In genomic region chr2:84551390-84552100, GRCm38 (mm10) we compare ENCODE assay signal across 19 mouse cellular contexts.
DNase-seq lines count a peak whose midpoint lies in the region; ATAC-seq and TF ChIP-seq lines count a peak whose summit lies in the region.
"Had no signal": no experiment of that assay in that cellular context is flagged by ENCODE, and none has a peak within 500 bp of the region (broad histone marks: within the 10 kb centered on the region; RNA-seq: fewer than 3 reads in every experiment).

No protein-coding gene starts in this region.

- no peak for TF ChIP-seq CTCF in hindbrain, postnatal 0 days (IDR thresholded peaks at IDR 0.05; ENCODE audit: low read depth)

- no peaks in the 10 kb centered on the region for H3K9me3 ChIP-seq in hindbrain, postnatal 0 days (ENCODE audit: low read length)
- no peaks in the 10 kb centered on the region for H3K9me3 ChIP-seq in hindbrain, embryonic 11.5 days (ENCODE audit: control insufficient read depth, low read length)
- H3K9me3 ChIP-seq in intestine, embryonic 14.5 days (ENCODE audit: control insufficient read depth, low read length), result no peaks in the 10 kb centered on the region
- no peaks in the 10 kb centered on the region for H3K9me3 ChIP-seq in stomach, embryonic 15.5 days
- H3K9me3 ChIP-seq: embryonic facial prominence, embryonic 10.5 days; forebrain, embryonic 10.5 days; neural tube, embryonic 12.5 days had no signal

- no peaks in the 10 kb centered on the region for H3K4me1 ChIP-seq in hindbrain, postnatal 0 days (ENCODE audit: insufficient read depth, low read length)
- no peaks in the 10 kb centered on the region for H3K4me1 ChIP-seq in hindbrain, embryonic 11.5 days (replicated peaks; ENCODE audit: control insufficient read depth, insufficient read depth, low read length)
- no peaks in the 10 kb centered on the region for H3K4me1 ChIP-seq in intestine, embryonic 14.5 days (replicated peaks; ENCODE audit: control insufficient read depth, insufficient read depth, low read length)
- no peaks in the 10 kb centered on the region for H3K4me1 ChIP-seq in stomach, embryonic 15.5 days
- H3K4me1 ChIP-seq: embryonic facial prominence, embryonic 10.5 days; forebrain, embryonic 10.5 days; neural tube, embryonic 12.5 days had no signal

- no peak overlapping the region for H3K4me3 ChIP-seq in hindbrain, postnatal 0 days (ENCODE audit: low read length)
- no peak overlapping the region for H3K4me3 ChIP-seq in hindbrain, embryonic 11.5 days (ENCODE audit: low read depth, low read length)
- no peak overlapping the region for H3K4me3 ChIP-seq in intestine, embryonic 14.5 days (ENCODE audit: low read depth, low read length)
- H3K4me3 ChIP-seq in stomach, embryonic 15.5 days (replicated peaks), result no peak overlapping the region
- H3K4me3 ChIP-seq: embryonic facial prominence, embryonic 10.5 days; forebrain, embryonic 10.5 days; neural tube, embryonic 12.5 days had no signal

- H3K9ac ChIP-seq in hindbrain, postnatal 0 days (replicated peaks; ENCODE audit: low read length), result no peak overlapping the region
- H3K9ac ChIP-seq in hindbrain, embryonic 11.5 days (ENCODE audit: low read depth, low read length), result no peak overlapping the region
- H3K9ac ChIP-seq in intestine, embryonic 14.5 days (ENCODE audit: low read length), result no peak overlapping the region
- no peak overlapping the region for H3K9ac ChIP-seq in stomach, embryonic 15.5 days
- H3K9ac ChIP-seq: neural tube, embryonic 12.5 days had no signal

- H3K27me3 ChIP-seq in hindbrain, postnatal 0 days (ENCODE audit: insufficient read depth, low read length), result no peaks in the 10 kb centered on the region
- H3K27me3 ChIP-seq in hindbrain, embryonic 11.5 days (ENCODE audit: control insufficient read depth, insufficient read depth, low read length), result no peaks in the 10 kb centered on the region
- H3K27me3 ChIP-seq in intestine, embryonic 14.5 days (replicated peaks; ENCODE audit: control insufficient read depth, insufficient read depth, low read length), result no peaks in the 10 kb centered on the region
- no peaks in the 10 kb centered on the region for H3K27me3 ChIP-seq in stomach, embryonic 15.5 days (replicated peaks)
- H3K27me3 ChIP-seq: neural tube, embryonic 12.5 days had no signal

- WGBS in hindbrain, postnatal 0 days, result 69% methylated on average over 10 of the region's 10 CpGs
- WGBS in hindbrain, embryonic 11.5 days, result 81% methylated on average over 10 of the region's 10 CpGs
- WGBS in intestine, embryonic 14.5 days, result 68% methylated on average over 10 of the region's 10 CpGs
- WGBS in stomach, embryonic 15.5 days, result 70% methylated on average over 10 of the region's 10 CpGs

- no peak overlapping the region for H3K27ac ChIP-seq in hindbrain, postnatal 0 days
- H3K27ac ChIP-seq in hindbrain, embryonic 11.5 days (ENCODE audit: low read depth, low read length), result no peak overlapping the region
- H3K27ac ChIP-seq in intestine, embryonic 14.5 days (ENCODE audit: low read depth), result no peak overlapping the region
- H3K27ac ChIP-seq in stomach, embryonic 15.5 days, result no peak overlapping the region
- H3K27ac ChIP-seq: embryonic facial prominence, embryonic 10.5 days; forebrain, embryonic 10.5 days; neural tube, embryonic 12.5 days had no signal

- H3K36me3 ChIP-seq in hindbrain, postnatal 0 days (ENCODE audit: insufficient read depth, low read length), result no peaks in the 10 kb centered on the region
- no peaks in the 10 kb centered on the region for H3K36me3 ChIP-seq in hindbrain, embryonic 11.5 days (ENCODE audit: control insufficient read depth, insufficient read depth, low read length)
- no peaks in the 10 kb centered on the region for H3K36me3 ChIP-seq in intestine, embryonic 14.5 days (ENCODE audit: control insufficient read depth, insufficient read depth, low read length)
- H3K36me3 ChIP-seq in stomach, embryonic 15.5 days, result no peaks in the 10 kb centered on the region
- H3K36me3 ChIP-seq: embryonic facial prominence, embryonic 10.5 days; forebrain, embryonic 10.5 days; neural tube, embryonic 12.5 days had no signal

- peak; percentile 58 for ATAC-seq in hindbrain, postnatal 0 days
- no peak for ATAC-seq in hindbrain, embryonic 11.5 days (ENCODE audit: low FRiP score)
- ATAC-seq in intestine, embryonic 14.5 days (replicated peaks; ENCODE audit: low FRiP score, low TSS enrichment, low read depth), result 0 out of 2 replicates have a peak, but pooled peaks have one; percentile 32
- ATAC-seq in stomach, embryonic 15.5 days (ENCODE audit: insufficient read depth, low FRiP score, low read depth), result peak; percentile 22; the same call in 1 of the 2 replicates
- ATAC-seq: forebrain, embryonic 16.5 days had no signal

- no peak overlapping the region for H3K4me2 ChIP-seq in hindbrain, postnatal 0 days (ENCODE audit: low read depth, low read length)
- no peak overlapping the region for H3K4me2 ChIP-seq in hindbrain, embryonic 11.5 days (replicated peaks; ENCODE audit: low read depth, low read length)
- H3K4me2 ChIP-seq in intestine, embryonic 14.5 days (ENCODE audit: low read length), result no peak overlapping the region
- no peak overlapping the region for H3K4me2 ChIP-seq in stomach, embryonic 15.5 days
- H3K4me2 ChIP-seq: midbrain, embryonic 11.5 days; neural tube, embryonic 12.5 days had no signal

- no peak for DNase-seq in hindbrain, postnatal 0 days (ENCODE audit: low spot score)
- no peak for DNase-seq in hindbrain, embryonic 11.5 days (ENCODE audit: low spot score)
- peak; percentile 61 for DNase-seq in brain, adult 2 months (ENCODE audit: low read depth, low spot score)
- DNase-seq in intestine, embryonic 14.5 days (ENCODE audit: low spot score), result no peak
- DNase-seq in layer of hippocampus, adult 8-10 months (ENCODE audit: low spot score in 2 of 2), result no peak
- DNase-seq in adrenal gland, postnatal 4 days (ENCODE audit: low spot score in 2 of 2), result no peak
- DNase-seq: adrenal gland, postnatal 25 days; cerebellum, adult 11 months; cerebellum, adult 9-11 months; gastrocnemius, postnatal 25 days; kidney, postnatal 4 days; lung, adult 18-20 months; lung, postnatal 14 days had no signal
